Mouse (Mus musculus): ENCODE measurements around the gene 1700030K09Rik. TPM values are rescaled to one million over a fixed set of nuclear protein-coding genes. Genes with fewer than 3 reads are reported as not detected.

The 1700030K09Rik gene
- polyA plus RNA-seq, 1 experiment from 2014 or later: 3.4 TPM

GRCm38 (mm10) chr8:72459881-72460533, 16.3 kb downstream of the 1700030K09Rik start:
- Histone ChIP-seq H3K36me3 (replicated peaks) (peaks cover 71% of the 10 kb centered on the region), H3K4me3 (replicated peaks) (no peak overlapping the region), H3K9me3 (replicated peaks) (no peaks in the 10 kb centered on the region), H3K27me3 (no peaks in the 10 kb centered on the region), H3K9ac (no peak overlapping the region), H3K27ac (replicated peaks) (no peak overlapping the region), H3K4me2 (no peak overlapping the region), H3K4me1 (replicated peaks) (no peaks in the 10 kb centered on the region)
- 81% methylated on average over 4 of the region's 4 CpGs for WGBS (ENCODE audit: insufficient replicate concordance)
- ATAC-seq (ENCODE audit: insufficient read depth): no peak

GRCm38 (mm10) chr8:72464211-72464610, 20.5 kb downstream of the 1700030K09Rik start:
- peaks cover 2% of the 10 kb centered on the region; the same call in 1 of the 2 replicates for H3K4me1 ChIP-seq (replicated peaks)
- peaks cover 100% of the 10 kb centered on the region for H3K36me3 ChIP-seq (replicated peaks)
- H3K9me3 ChIP-seq (replicated peaks): no peaks in the 10 kb centered on the region
- no peak overlapping the region for H3K4me2 ChIP-seq
- H3K27me3 ChIP-seq: no peaks in the 10 kb centered on the region
- no peak overlapping the region for H3K9ac ChIP-seq
- no peak for ATAC-seq (ENCODE audit: insufficient read depth)
- no peak overlapping the region for H3K4me3 ChIP-seq (replicated peaks)
- no peak overlapping the region for H3K27ac ChIP-seq (replicated peaks)
- WGBS (ENCODE audit: insufficient replicate concordance): 94% methylated on average over 10 of the region's 10 CpGs

GRCm38 (mm10) chr8:72469243-72469642, 25.6 kb downstream of the 1700030K09Rik start:
- H3K36me3 ChIP-seq (replicated peaks): peaks cover 93% of the 10 kb centered on the region
- H3K9me3 ChIP-seq (replicated peaks): no peaks in the 10 kb centered on the region
- H3K27me3 ChIP-seq: no peaks in the 10 kb centered on the region
- H3K27ac ChIP-seq (replicated peaks): no peak overlapping the region
- 78% methylated on average over 2 of the region's 2 CpGs for WGBS (ENCODE audit: insufficient replicate concordance)
- no peak overlapping the region for H3K4me3 ChIP-seq (replicated peaks)
- peaks cover 21% of the 10 kb centered on the region for H3K4me1 ChIP-seq (replicated peaks)
- ATAC-seq (ENCODE audit: insufficient read depth): no peak
- no peak overlapping the region for H3K9ac ChIP-seq
- no peak overlapping the region for H3K4me2 ChIP-seq

- Histone ChIP-seq H3K27ac (replicated peaks) (no peak overlapping the region), H3K9ac (no peak overlapping the region), H3K27me3 (no peaks in the 10 kb centered on the region), H3K4me1 (replicated peaks) (peaks cover 25% of the 10 kb centered on the region), H3K36me3 (replicated peaks) (peaks cover 86% of the 10 kb centered on the region), H3K4me2 (no peak overlapping the region), H3K4me3 (replicated peaks) (no peak overlapping the region), H3K9me3 (replicated peaks) (no peaks in the 10 kb centered on the region)
- WGBS (ENCODE audit: insufficient replicate concordance): 88% methylated on average over 8 of the region's 8 CpGs
- ATAC-seq (ENCODE audit: insufficient read depth): no peak
Observed at GRCm38 (mm10) chr8:72469984-72470383, 26.3 kb downstream of the 1700030K09Rik start.

- 80% methylated on average over 7 of the region's 7 CpGs for WGBS (ENCODE audit: insufficient replicate concordance)
- Histone ChIP-seq H3K27ac (replicated peaks) (no peak overlapping the region), H3K4me1 (replicated peaks) (peaks cover 30% of the 10 kb centered on the region), H3K4me2 (no peak overlapping the region), H3K36me3 (replicated peaks) (peaks cover 79% of the 10 kb centered on the region), H3K4me3 (replicated peaks) (no peak overlapping the region), H3K27me3 (no peaks in the 10 kb centered on the region), H3K9ac (no peak overlapping the region), H3K9me3 (replicated peaks) (no peaks in the 10 kb centered on the region)
- ATAC-seq (ENCODE audit: insufficient read depth): no peak
Observed at GRCm38 (mm10) chr8:72470684-72471083, 27.0 kb downstream of the 1700030K09Rik start.

- Histone ChIP-seq H3K27ac (replicated peaks) (peak within 1 kb of the TSS; percentile 88), H3K36me3 (replicated peaks) (peaks cover 36% of the 10 kb centered on the region), H3K4me3 (replicated peaks) (peak within 1 kb of the TSS; percentile 98), H3K9me3 (replicated peaks) (no peaks in the 10 kb centered on the region), H3K4me2 (peak within 1 kb of the TSS; percentile 85), H3K9ac (peak within 1 kb of the TSS; percentile 89), H3K4me1 (replicated peaks) (peaks cover 39% of the 10 kb centered on the region), H3K27me3 (no peaks in the 10 kb centered on the region)
- peak; percentile 96 for ATAC-seq (ENCODE audit: insufficient read depth)
- under 1% methylated on average over 76 of the region's 80 CpGs for WGBS (ENCODE audit: insufficient replicate concordance)
Observed at GRCm38 (mm10) chr8:72474826-72475546, 31.3 kb downstream of the 1700030K09Rik start, which contains the start of gene Cherp. TSS of gene Cherp (minus strand) at chr8:72475226.

GRCm38 (mm10) chr8:72485456-72486199, 41.9 kb downstream of the 1700030K09Rik start:
- peaks cover 89% of the 10 kb centered on the region for H3K36me3 ChIP-seq (replicated peaks)
- H3K27me3 ChIP-seq: no peaks in the 10 kb centered on the region
- no peaks in the 10 kb centered on the region for H3K9me3 ChIP-seq (replicated peaks)
- 0 out of 2 replicates have a peak, but pooled peaks have one; percentile 20 for ATAC-seq (ENCODE audit: insufficient read depth)
- H3K27ac ChIP-seq (replicated peaks): peak overlapping the region; percentile 53
- H3K4me3 ChIP-seq (replicated peaks): no peak overlapping the region
- WGBS (ENCODE audit: insufficient replicate concordance): 44% methylated on average over 6 of the region's 6 CpGs
- H3K4me1 ChIP-seq (replicated peaks): peaks cover 38% of the 10 kb centered on the region
- no peak overlapping the region for H3K4me2 ChIP-seq
- H3K9ac ChIP-seq: no peak overlapping the region

- Histone ChIP-seq H3K36me3 (replicated peaks) (peaks cover 79% of the 10 kb centered on the region), H3K27ac (replicated peaks) (peak overlapping the region; percentile 53), H3K27me3 (no peaks in the 10 kb centered on the region), H3K9ac (no peak overlapping the region), H3K9me3 (replicated peaks) (no peaks in the 10 kb centered on the region), H3K4me3 (replicated peaks) (no peak overlapping the region), H3K4me2 (0 out of 2 replicates have a peak overlapping the region, but pooled peaks have one; percentile 18), H3K4me1 (replicated peaks) (peaks cover 52% of the 10 kb centered on the region)
- ATAC-seq (ENCODE audit: insufficient read depth): no peak
Observed at GRCm38 (mm10) chr8:72487014-72487413, 43.3 kb downstream of the 1700030K09Rik start.

GRCm38 (mm10) chr8:72491017-72491416, 47.3 kb downstream of the 1700030K09Rik start:
- H3K9me3 ChIP-seq (replicated peaks): no peaks in the 10 kb centered on the region
- WGBS (ENCODE audit: insufficient replicate concordance): 75% methylated on average over 2 of the region's 2 CpGs
- peak overlapping the region; percentile 98 for H3K4me3 ChIP-seq (replicated peaks)
- peaks cover 63% of the 10 kb centered on the region for H3K36me3 ChIP-seq (replicated peaks)
- H3K27me3 ChIP-seq: no peaks in the 10 kb centered on the region
- peak overlapping the region; percentile 92 for H3K9ac ChIP-seq
- H3K4me2 ChIP-seq: peak overlapping the region; percentile 94
- H3K4me1 ChIP-seq (replicated peaks): peaks cover 74% of the 10 kb centered on the region
- no peak for ATAC-seq (ENCODE audit: insufficient read depth)
- no peak overlapping the region for H3K27ac ChIP-seq (replicated peaks)

GRCm38 (mm10) chr8:72491680-72492621, 48.3 kb downstream of the 1700030K09Rik start, which contains the start of gene Slc35e1:
TSS of gene Slc35e1 (minus strand) at chr8:72492614.
- Histone ChIP-seq H3K36me3 (replicated peaks) (peaks cover 63% of the 10 kb centered on the region), H3K27me3 (no peaks in the 10 kb centered on the region), H3K4me1 (replicated peaks) (peaks cover 65% of the 10 kb centered on the region), H3K9me3 (replicated peaks) (no peaks in the 10 kb centered on the region), H3K4me3 (replicated peaks) (peak within 1 kb of the TSS; percentile 98), H3K9ac (peak within 1 kb of the TSS; percentile 92), H3K4me2 (peak within 1 kb of the TSS; percentile 94), H3K27ac (replicated peaks) (peak within 1 kb of the TSS; percentile 90)
- peak; percentile 32 for ATAC-seq (ENCODE audit: insufficient read depth)
- WGBS (ENCODE audit: insufficient replicate concordance): under 1% methylated on average over 97 of the region's 98 CpGs
